Mouse (Mus musculus): ENCODE measurements at regions not wholly inside any gene's neighbourhood (a gene's known extent, or its start where the extent isn't known, plus 50 kb on each side); places are given as distances from the start of the nearest gene placed in this dataset.

DNA sequence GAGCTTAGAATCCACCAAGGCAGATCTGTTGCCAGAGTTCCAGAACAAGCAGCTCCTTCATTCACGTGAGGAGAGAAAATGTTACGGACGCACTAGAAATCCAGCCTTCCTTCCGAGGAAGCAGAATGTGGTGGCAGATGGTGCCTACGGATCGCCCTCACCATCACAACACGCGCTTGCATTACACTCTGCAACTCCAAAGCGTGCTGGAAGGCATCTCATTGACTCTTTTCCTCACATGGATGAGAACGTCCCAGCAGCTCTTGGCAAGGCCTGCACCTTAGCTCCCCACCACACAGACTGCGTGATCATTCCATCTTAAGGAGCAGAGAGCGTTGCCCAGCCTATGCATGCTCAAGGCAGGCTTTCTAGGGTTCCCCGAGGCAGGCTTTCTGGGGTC lies 55.8 kb upstream of the Ipo5 start:
- Histone ChIP-seq H3K27ac (ENCODE audit: insufficient read depth, low read depth, low read length, poor library complexity, severe bottlenecking) (no peak overlapping the region), H3K36me3 (ENCODE audit: control insufficient read depth, insufficient read depth, low read length, poor library complexity, severe bottlenecking) (no peaks in the 10 kb centered on the region), H3K9ac (ENCODE audit: insufficient read depth, low read depth, low read length, poor library complexity, severe bottlenecking) (no peak overlapping the region), H3K4me1 (ENCODE audit: control insufficient read depth in 2 of 2, insufficient read depth in 2 of 2, low read length in 2 of 2, poor library complexity in 1 of 2) (no peaks in the 10 kb centered on the region), H3K4me3 (ENCODE audit: insufficient read depth in 1 of 2, low read depth in 1 of 2, low read length in 2 of 2, poor library complexity in 1 of 2, severe bottlenecking in 1 of 2) (no peak overlapping the region), H3K9me3 (ENCODE audit: control insufficient read depth, insufficient read depth, low read depth, low read length) (0 out of 2 replicates have a peak, but pooled peaks cover 2% of the 10 kb centered on the region)
- no peak for DNase-seq (ENCODE audit: low read depth, low spot score)
- in situ Hi-C loops (cut with MboI; ENCODE audit: low sequenced_read_pairs in 2 of 2, unreplicated experiment in 2 of 2) = no loop called here
- no peak for TF ChIP-seq ZNF384 (IDR thresholded peaks at IDR 0.05; ENCODE audit: low read depth, low read length)
- no peak for TF ChIP-seq CHD2 (IDR thresholded peaks at IDR 0.05; ENCODE audit: low read depth, low read length)
- TF ChIP-seq MAFK (IDR thresholded peaks at IDR 0.05; ENCODE audit: insufficient read depth, low read depth, low read length) = no peak
- no peak for TF ChIP-seq HCFC1 (IDR thresholded peaks at IDR 0.05; ENCODE audit: borderline replicate concordance, insufficient read depth, low read length)
- TF ChIP-seq ZC3H11A (IDR thresholded peaks at IDR 0.05; ENCODE audit: borderline replicate concordance, low read depth, low read length) = no peak
